Mouse (Mus musculus) lung, adult 2 months (tissue): Measurements from ENCODE around the gene Myo9a.

Experiments used
- CTCF ChIP-seq: fragments of 200-500 bp; IDR thresholded peaks from 2 replicates; pipeline ENCODE4 v1.5.1; 2011; ENCODE audit warnings: mild to moderate bottlenecking, low read length, control low read depth; ENCODE audit not compliant: insufficient read depth
- POLR2A ChIP-seq: fragments of 200-500 bp; IDR thresholded peaks from 2 replicates; pipeline ENCODE4 v1.6.1; 2011; ENCODE audit warnings: low read depth, mild to moderate bottlenecking, control low read depth, low read length, borderline replicate concordance; ENCODE audit errors: extremely low read depth

- TF ChIP-seq CTCF (no peak), POLR2A (no peak)
These were observed 197.5 kb downstream of the Myo9a start for GRCm38 (mm10) chr9:59948226-59948625.
